Mouse (Mus musculus): Measurements from ENCODE around the gene Hint3.

Hint3 gene

GRCm38 (mm10) chr10:30587037-30587436 lies 42.4 kb downstream of the Hint3 start:
- DNase-seq (ENCODE audit: low spot score in 2 of 2) = no peak

DNA sequence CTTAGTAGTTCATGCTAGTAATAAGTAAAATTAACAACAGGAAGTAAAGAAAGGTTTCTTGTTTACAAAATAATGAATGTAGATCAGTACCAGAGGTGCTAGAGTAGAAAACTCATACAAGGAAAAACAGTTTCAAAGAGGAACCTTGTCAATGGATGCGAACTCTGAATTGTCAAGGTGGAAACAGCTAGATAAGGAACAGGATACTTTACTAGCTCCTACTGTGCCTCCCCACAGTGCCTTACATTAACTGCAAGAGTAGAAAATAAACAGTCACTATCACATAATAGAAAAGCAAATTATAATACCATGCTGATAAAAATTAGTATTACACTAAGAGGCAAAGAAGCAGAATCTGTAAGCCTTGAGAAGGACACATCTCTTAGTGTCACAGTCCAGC lies 43.7 kb downstream of the Hint3 start:
- no peak for DNase-seq (ENCODE audit: low spot score in 2 of 2)

DNA sequence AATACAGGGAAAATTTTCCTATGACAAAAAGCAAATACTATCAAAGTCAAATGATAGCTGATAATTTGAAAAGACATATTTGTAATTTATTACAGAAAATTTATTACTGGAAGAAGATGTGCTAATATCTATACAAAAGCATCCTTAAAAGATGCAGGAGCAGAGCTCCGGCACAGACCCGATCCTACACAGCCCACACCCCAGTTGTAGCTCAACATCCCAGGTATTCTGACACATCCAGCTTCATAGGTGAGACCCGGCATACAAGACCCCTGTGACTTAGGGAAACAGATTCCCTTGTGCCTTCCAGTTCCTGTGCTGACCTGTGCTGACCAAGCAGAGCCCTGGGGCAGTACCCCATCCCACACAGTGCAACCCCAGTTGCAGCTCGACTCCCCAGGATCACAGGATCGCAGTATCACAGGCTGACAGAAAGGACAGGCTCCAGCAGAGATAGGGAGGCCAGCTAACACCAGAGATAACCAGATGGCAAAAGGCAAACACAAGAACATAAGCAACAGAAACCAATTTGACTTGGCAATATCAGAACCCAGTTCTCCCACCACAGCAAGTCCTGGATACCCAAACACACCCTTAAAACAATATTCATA lies 51.7 kb downstream of the Hint3 start:
- no peak for DNase-seq (ENCODE audit: low spot score in 2 of 2)

DNA sequence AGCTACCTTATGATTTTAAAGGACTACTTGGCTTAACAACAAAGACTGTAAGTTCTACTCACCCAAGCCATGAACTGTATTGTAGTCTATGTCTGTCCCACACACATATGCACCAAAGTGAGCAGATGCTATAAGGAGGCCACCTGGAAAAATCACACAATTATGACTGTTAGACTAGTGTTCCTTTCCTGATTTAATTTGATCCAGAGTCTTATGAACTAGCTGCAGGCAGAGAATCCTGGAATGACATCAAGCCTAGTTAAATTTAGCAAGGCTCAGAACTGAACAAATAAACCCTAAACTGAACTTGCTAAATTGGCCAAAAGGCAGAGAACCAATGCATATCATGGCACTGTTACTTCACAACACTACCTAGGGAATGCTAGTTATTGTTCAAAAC lies 63.1 kb downstream of the Hint3 start:
- no peak for DNase-seq (ENCODE audit: low spot score in 2 of 2)

DNA sequence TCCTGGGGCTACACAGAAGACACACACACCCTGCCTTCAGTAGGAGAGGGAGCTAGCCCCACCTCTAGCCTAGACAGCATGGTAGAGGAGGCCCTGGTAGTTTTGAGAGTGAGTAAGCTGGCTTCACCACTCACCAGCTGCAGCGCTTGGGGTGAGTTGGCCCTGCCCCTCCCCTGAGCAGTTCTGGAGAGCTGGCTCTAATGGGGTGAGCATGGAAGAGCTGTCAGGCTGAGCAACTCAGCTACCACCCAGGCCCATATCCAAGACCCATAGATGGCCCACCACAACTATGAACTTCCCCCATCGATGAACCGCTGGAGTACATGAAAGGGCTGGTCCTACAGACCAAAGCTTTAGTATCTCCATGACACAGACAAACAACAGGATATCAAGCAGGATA lies 64.8 kb downstream of the Hint3 start:
- no peak for DNase-seq (ENCODE audit: low spot score in 2 of 2)
